Mouse (Mus musculus) stomach, embryonic 16.5 days (tissue): ENCODE results near the gene Usp54. TPM values are rescaled to one million over a fixed set of nuclear protein-coding genes. Genes with fewer than 3 reads are reported as not detected.
A peak's percentile ranks its signal among the peaks of the same experiment; 100 is the strongest.

ENCODE experiments used
- ATAC-seq: fragments of 200-750 bp; cut with Nextera tagmentation; 2 replicates; pipeline ENCODE4 v1.8.0; 2017; ENCODE audit warnings: moderate number of reproducible peaks, moderate TSS enrichment; ENCODE audit not compliant: insufficient read depth, low FRiP score
- H3K27ac ChIP-seq: fragments of 300-500 bp; sonication (generic); 2 replicates; pipeline ENCODE4 v1.5.1; 2014; ENCODE audit warnings: low read length
- H3K27me3 ChIP-seq: fragments of 300-500 bp; sonication (generic); 2 replicates; pipeline ENCODE4 v1.6.1; 2014; ENCODE audit warnings: low read length, control low read depth, mixed read lengths; ENCODE audit not compliant: control insufficient read depth, insufficient read depth
- H3K36me3 ChIP-seq: fragments of 300-500 bp; sonication (generic); 2 replicates; pipeline ENCODE4 v1.6.1; 2014; ENCODE audit warnings: low read length; ENCODE audit not compliant: control insufficient read depth, insufficient read depth
- H3K4me1 ChIP-seq: fragments of 300-500 bp; sonication (generic); 2 replicates; pipeline ENCODE4 v1.6.1; 2014; ENCODE audit warnings: low read length, control low read depth, mixed read lengths; ENCODE audit not compliant: control insufficient read depth, insufficient read depth
- H3K4me2 ChIP-seq: fragments of 300-500 bp; sonication (generic); 2 replicates; pipeline ENCODE4 v1.6.1; 2014; ENCODE audit warnings: low read depth, low read length, mixed read lengths
- H3K4me3 ChIP-seq: fragments of 300-500 bp; sonication (generic); replicated peaks from 2 replicates; pipeline ENCODE4 v1.5.1; 2014; ENCODE audit warnings: mild to moderate bottlenecking, low read length
- H3K9ac ChIP-seq: fragments of 300-500 bp; sonication (generic); 2 replicates; pipeline ENCODE4 v1.6.1; 2014; ENCODE audit warnings: low read length
- H3K9me3 ChIP-seq: fragments of 300-500 bp; sonication (generic); replicated peaks from 2 replicates; pipeline ENCODE4 v1.6.1; 2016; ENCODE audit warnings: low read length, control low read depth; ENCODE audit not compliant: control insufficient read depth
- WGBS: fragments of 180-500 bp; shearing (Covaris S2); extraction: QIAGEN DNeasy Blood & Tissue Kit; methylation state at CpG from one replicate; pipeline ENCODE4 v1.1.7; 2014; 5-methylcytosine and 5-hydroxymethylcytosine counted together
- polyA plus RNA-seq: library from polyadenylated mRNA; unstranded; fragments of >200 nt; fragmentation: Nextera tagmentation; extraction: Ambion mirVana; gene quantifications from 2 replicates; pipeline ENCODE4 v1.2.1, GENCODE M21; 2015

Gene Usp54
- polyA plus RNA-seq, 1 experiment from 2014 or later = 6.4 TPM

- peak within 1 kb of the TSS; percentile 62 for H3K27ac ChIP-seq
- no peaks in the 10 kb centered on the region for H3K4me1 ChIP-seq
- no peak within 1 kb of the TSS for H3K4me3 ChIP-seq
- H3K4me2 ChIP-seq = no peak within 1 kb of the TSS
- no peak within 1 kb of the TSS for H3K9ac ChIP-seq
- no peaks in the 10 kb centered on the region for H3K36me3 ChIP-seq
- no peaks in the 10 kb centered on the region for H3K9me3 ChIP-seq
- 78% methylated on average over 8 of the region's 8 CpGs for WGBS
- no peak for ATAC-seq
- no peaks in the 10 kb centered on the region for H3K27me3 ChIP-seq
Measured at GRCm38 (mm10) chr14:20668154-20668810, 27.4 kb upstream of the Usp54 start, which contains the start of gene Synpo2l. Gene Synpo2l, minus strand, starts transcription at chr14:20668354.

- H3K36me3 ChIP-seq = no peaks in the 10 kb centered on the region
- peak; percentile 71; the same call in 1 of the 2 replicates for ATAC-seq
- no peaks in the 10 kb centered on the region for H3K27me3 ChIP-seq
- H3K4me3 ChIP-seq = no peak overlapping the region
- no peak overlapping the region for H3K9ac ChIP-seq
- 0 out of 2 replicates have a peak, but pooled peaks cover under 1% of the 10 kb centered on the region for H3K4me1 ChIP-seq
- H3K4me2 ChIP-seq = no peak overlapping the region
- WGBS = 70% methylated on average over 1 of the region's 1 CpGs
- no peaks in the 10 kb centered on the region for H3K9me3 ChIP-seq
- peak overlapping the region; percentile 62; the same call in 1 of the 2 replicates for H3K27ac ChIP-seq
Measured at GRCm38 (mm10) chr14:20667469-20667868, 26.6 kb upstream of the Usp54 start.

- Histone ChIP-seq H3K4me3 (no peak overlapping the region), H3K4me2 (no peak overlapping the region), H3K9ac (no peak overlapping the region), H3K36me3 (no peaks in the 10 kb centered on the region), H3K4me1 (peaks cover 16% of the 10 kb centered on the region), H3K27ac (no peak overlapping the region), H3K27me3 (peaks cover 3% of the 10 kb centered on the region; the same call in 1 of the 2 replicates), H3K9me3 (no peaks in the 10 kb centered on the region)
- 53% methylated on average over 3 of the region's 3 CpGs for WGBS
- no peak for ATAC-seq
Measured at GRCm38 (mm10) chr14:20664436-20664835, 23.6 kb upstream of the Usp54 start.

GRCm38 (mm10) chr14:20663601-20664000, 22.7 kb upstream of the Usp54 start:
- WGBS = 61% methylated on average over 2 of the region's 2 CpGs
- no peak overlapping the region for H3K9ac ChIP-seq
- H3K27me3 ChIP-seq = peaks cover 3% of the 10 kb centered on the region; the same call in 1 of the 2 replicates
- no peak overlapping the region for H3K4me2 ChIP-seq
- no peak overlapping the region for H3K4me3 ChIP-seq
- H3K4me1 ChIP-seq = peaks cover 16% of the 10 kb centered on the region
- no peaks in the 10 kb centered on the region for H3K36me3 ChIP-seq
- H3K9me3 ChIP-seq = no peaks in the 10 kb centered on the region
- H3K27ac ChIP-seq = no peak overlapping the region
- ATAC-seq = no peak

GRCm38 (mm10) chr14:20662740-20663139, 21.9 kb upstream of the Usp54 start:
- peak overlapping the region; percentile 94; the same call in 1 of the 2 replicates for H3K4me2 ChIP-seq
- no peaks in the 10 kb centered on the region for H3K9me3 ChIP-seq
- H3K27me3 ChIP-seq = peaks cover 3% of the 10 kb centered on the region; the same call in 1 of the 2 replicates
- no peak for ATAC-seq
- peak overlapping the region; percentile 90; the same call in 1 of the 2 replicates for H3K9ac ChIP-seq
- H3K4me1 ChIP-seq = peaks cover 16% of the 10 kb centered on the region
- H3K27ac ChIP-seq = no peak overlapping the region
- WGBS = 74% methylated on average over 3 of the region's 3 CpGs
- no peaks in the 10 kb centered on the region for H3K36me3 ChIP-seq
- H3K4me3 ChIP-seq = no peak overlapping the region

- Histone ChIP-seq H3K27me3 (peaks cover 3% of the 10 kb centered on the region; the same call in 1 of the 2 replicates), H3K9ac (peak overlapping the region; percentile 90), H3K4me3 (peak overlapping the region; percentile 77), H3K27ac (peak overlapping the region; percentile 95), H3K4me1 (peaks cover 16% of the 10 kb centered on the region), H3K9me3 (no peaks in the 10 kb centered on the region), H3K4me2 (peak overlapping the region; percentile 94), H3K36me3 (no peaks in the 10 kb centered on the region)
- WGBS = 13% methylated on average over 19 of the region's 19 CpGs
- peak; percentile 11 for ATAC-seq
Measured at GRCm38 (mm10) chr14:20661661-20662331, 20.9 kb upstream of the Usp54 start.

- Histone ChIP-seq H3K9me3 (no peaks in the 10 kb centered on the region), H3K27ac (peak overlapping the region; percentile 95), H3K4me1 (peaks cover 16% of the 10 kb centered on the region), H3K9ac (peak overlapping the region; percentile 90), H3K4me2 (peak overlapping the region; percentile 94), H3K27me3 (peaks cover 3% of the 10 kb centered on the region; the same call in 1 of the 2 replicates), H3K4me3 (peak overlapping the region; percentile 77), H3K36me3 (no peaks in the 10 kb centered on the region)
- 2% methylated on average over 52 of the region's 52 CpGs for WGBS
- ATAC-seq = peak; percentile 88
Measured at GRCm38 (mm10) chr14:20660827-20661660, 20.2 kb upstream of the Usp54 start.

GRCm38 (mm10) chr14:20659687-20660086, 18.8 kb upstream of the Usp54 start:
- 97% methylated on average over 7 of the region's 7 CpGs for WGBS
- Histone ChIP-seq H3K27me3 (peaks cover 3% of the 10 kb centered on the region; the same call in 1 of the 2 replicates), H3K4me3 (no peak overlapping the region), H3K9ac (no peak overlapping the region), H3K27ac (no peak overlapping the region), H3K4me1 (peaks cover 16% of the 10 kb centered on the region), H3K4me2 (no peak overlapping the region), H3K36me3 (no peaks in the 10 kb centered on the region), H3K9me3 (no peaks in the 10 kb centered on the region)
- ATAC-seq = no peak
